Mouse (Mus musculus) thymus, postnatal 25 days (tissue): ENCODE data around the gene Mc1r.
"Not testable (repeated sequence)": the region's sequence is repeated elsewhere in the genome, so short reads cannot be mapped to it uniquely, and the experiment has no call there.

Experiments
- DNase-seq: peaks from one replicate; pipeline ENCODE4 v3.0.0; 2022

Gene Mc1r

DNA sequence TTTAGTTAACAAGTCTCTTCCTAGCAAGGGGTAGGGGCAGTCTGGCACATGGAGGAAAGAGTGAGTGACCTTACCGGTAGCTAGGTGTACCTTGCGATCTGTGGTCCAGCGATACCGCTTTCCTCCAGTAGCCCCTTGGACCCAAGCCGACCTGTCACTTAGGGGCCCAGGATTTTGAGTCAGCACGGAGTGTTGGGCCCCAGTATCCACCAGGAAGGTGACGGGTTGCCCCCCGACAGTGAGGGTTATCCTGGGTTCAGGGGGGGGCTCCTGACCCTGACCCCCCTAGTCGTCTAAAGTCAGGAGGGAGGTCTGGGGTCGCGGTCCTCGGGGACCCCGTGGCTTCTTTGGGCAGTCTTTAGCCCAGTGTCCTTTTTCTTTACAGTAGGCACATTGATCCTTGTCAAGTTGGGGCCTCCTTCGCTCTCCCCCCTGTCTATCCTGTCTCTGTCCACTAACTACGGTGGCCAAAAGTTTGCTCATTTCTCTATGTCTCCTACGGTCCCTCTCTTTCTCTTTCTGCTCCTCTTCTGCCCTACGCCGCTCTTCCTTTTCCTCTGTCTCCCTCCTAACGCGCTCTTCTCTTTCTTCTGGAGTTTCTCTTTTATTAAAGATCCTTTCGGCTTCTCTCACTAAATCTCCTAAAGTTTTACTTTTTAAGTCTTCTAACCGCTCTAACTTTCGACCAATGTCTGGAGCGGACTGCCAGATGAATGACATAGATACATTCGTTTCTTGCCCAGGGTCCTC, 24.9 kb downstream of the Mc1r start:
- no peak for DNase-seq

GRCm38 (mm10) chr8:123432381-123432780, 25.5 kb downstream of the Mc1r start:
- no peak for DNase-seq

- not testable (repeated sequence) for DNase-seq
Observed at GRCm38 (mm10) chr8:123433241-123433974, 26.5 kb downstream of the Mc1r start.

GRCm38 (mm10) chr8:123441788-123442187, 34.9 kb downstream of the Mc1r start:
- no peak for DNase-seq

DNA sequence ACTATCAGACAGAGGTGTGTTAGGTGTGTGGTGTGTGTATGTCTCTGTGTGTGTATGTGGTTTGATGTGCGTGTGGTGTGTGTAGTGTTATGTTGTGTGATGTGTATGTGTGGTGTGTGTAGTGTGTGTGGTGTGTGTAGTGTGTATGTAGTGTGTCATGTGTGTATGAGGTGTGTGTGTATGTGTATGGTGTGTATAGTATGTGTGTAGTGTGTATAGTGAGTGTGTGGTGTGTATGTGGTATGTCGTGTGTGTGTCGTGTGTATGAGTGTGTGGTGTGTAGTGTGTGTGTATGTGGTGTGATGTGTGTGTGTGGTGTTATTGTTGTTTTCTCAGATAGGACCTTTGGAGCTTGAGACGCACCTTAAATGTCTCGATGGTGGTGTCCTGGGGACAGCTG, 35.4 kb downstream of the Mc1r start:
- DNase-seq: no peak

DNA sequence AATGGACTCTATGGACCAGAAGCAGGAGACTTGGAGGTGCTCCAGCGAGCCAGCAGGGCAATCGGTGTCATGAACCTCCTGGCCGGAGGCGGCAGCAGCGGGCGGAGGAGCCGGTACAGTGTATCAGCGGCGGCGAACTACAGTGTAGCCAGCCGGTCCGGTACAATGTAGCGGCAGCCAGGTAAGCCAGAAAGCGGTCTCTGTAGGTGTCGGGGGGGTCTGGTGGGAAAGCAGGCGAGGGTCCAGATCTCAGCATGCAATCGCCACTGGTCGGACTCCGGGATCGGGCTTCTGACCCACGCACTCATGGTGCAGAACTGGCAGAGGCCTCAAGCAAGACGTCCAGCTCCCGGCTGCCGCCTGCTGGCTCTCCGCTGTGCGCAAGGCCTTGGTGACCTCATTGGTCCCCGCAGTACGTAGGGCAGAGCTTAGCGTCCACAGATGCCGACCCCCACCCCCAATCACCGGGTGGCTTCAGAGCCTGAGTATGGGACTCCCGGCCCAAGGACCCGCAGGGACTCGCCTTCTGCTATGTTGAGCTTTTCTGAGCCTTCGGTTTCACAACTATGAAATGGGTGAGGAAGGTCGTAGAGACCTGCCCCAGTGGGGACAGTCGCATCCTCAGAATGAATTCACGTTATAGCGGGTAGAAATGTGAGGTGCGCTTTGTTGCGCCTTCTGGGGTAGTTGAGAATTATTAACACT, 36.1 kb downstream of the Mc1r start:
- DNase-seq: peak; percentile 94

DNA sequence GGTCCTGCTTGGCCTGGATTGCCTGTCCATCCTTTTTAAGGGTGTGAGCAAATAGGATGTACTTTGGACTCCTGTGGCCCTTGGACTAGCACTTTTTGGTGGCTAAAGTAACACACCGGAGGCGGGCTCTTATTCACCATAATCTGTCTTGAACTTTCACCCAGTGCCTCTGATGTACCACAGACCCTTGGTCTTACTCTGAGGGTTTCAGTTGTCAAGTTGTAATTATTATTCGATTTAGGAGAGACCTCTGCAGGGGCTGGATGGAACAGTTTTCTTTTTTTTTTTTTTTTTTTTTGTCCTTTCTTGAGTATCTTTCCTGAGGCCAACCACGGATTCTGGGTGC, 36.6 kb downstream of the Mc1r start:
- DNase-seq: no peak

DNA sequence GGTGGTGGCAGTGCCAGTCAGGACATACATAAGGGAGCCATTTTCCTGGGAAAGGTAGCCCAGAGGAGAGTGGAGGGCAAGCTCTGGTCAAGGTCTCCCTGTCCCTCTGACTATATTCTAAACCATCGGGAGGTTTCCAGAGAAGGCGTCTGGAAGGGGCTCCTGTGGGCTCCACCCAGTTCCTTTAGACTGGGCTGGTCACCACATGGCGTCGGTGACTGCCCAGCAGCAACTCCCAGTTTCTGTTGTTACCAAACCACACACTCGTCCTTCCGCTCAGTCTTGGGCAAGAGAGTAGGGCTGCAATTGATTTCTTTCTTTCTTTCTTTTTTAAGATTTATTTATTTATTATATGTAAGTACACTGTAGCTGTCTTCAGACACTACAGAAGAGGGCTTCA, 37.2 kb downstream of the Mc1r start:
- DNase-seq: no peak

DNA sequence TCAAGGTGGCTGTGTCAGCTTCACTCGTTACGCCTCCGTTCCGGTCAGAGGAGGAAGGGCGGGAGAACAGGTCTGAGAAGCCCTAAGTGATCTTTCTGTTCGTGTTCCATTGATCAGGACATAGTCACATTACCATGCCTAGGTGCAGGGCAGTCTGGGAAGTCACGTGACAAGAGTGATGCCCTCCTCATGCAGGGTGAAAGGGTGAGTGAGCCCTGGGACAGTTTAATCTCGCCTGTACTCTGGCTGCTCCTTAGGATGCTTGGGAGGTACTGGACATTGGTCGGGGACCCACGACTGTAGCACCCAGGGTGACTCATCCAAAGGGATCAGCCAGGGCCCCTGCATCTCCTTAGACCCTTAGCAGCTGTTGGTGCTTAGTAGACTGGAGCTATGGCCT, 39.1 kb downstream of the Mc1r start:
- DNase-seq: no peak

GRCm38 (mm10) chr8:123446799-123447198, 39.9 kb downstream of the Mc1r start:
- DNase-seq: no peak

DNA sequence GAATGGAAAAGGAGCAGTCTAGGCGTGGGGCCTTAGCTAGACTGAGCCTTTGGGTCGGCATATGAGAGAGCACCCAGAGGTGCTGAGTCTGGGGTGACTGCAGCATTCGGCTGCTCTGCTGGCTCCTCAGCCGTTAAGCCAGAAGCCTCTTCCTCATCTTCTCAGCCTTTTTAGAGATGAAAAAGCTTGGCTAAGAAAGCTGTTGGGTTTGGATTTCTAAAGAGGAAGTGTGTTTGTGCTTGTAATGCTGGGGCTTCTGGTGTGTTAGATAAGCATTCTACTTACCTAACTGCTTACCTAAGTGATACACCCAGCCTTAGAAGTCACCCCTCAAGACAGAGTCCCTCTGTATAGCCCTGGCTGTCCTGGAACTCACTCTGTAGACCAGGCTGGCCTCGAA, 43.9 kb downstream of the Mc1r start:
- DNase-seq: no peak

GRCm38 (mm10) chr8:123451747-123452146, 44.8 kb downstream of the Mc1r start:
- not testable (repeated sequence) for DNase-seq

- no peak for DNase-seq
Observed at GRCm38 (mm10) chr8:123452149-123452548, 45.2 kb downstream of the Mc1r start.

- no peak for DNase-seq
Observed at GRCm38 (mm10) chr8:123453291-123453690, 46.4 kb downstream of the Mc1r start.

GRCm38 (mm10) chr8:123453951-123454350, 47.0 kb downstream of the Mc1r start:
- no peak for DNase-seq

GRCm38 (mm10) chr8:123454559-123454958, 47.7 kb downstream of the Mc1r start:
- no peak for DNase-seq
